Mouse (Mus musculus) urinary bladder, postnatal 14 days (tissue): ENCODE measurements around the gene Filip1.
A peak's percentile ranks its signal among the peaks of the same experiment; 100 is the strongest.

Experiments used
- DNase-seq: peaks from one replicate; pipeline ENCODE4 v3.0.0; 2021; ENCODE audit warnings: low spot score

The Filip1 gene

DNA sequence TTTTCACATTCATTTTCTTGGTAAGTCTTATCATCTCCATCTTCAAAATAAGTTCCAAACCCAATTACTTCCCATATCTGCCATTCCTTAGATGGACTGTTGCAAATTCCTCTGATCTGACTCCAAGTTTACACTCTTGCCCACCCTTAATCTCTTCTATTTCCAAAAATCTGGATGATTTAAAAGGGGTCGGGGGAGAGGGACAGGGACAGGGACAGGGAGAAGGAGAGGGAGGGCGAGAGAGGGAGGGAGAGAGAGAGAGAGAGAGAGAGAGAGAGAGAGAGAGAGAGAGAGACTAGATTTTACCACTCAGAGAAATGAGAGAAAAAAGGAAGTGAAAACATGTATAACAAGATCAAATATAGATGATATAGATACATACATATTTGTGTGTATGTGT lies 188.8 kb downstream of the Filip1 start:
- no peak for DNase-seq

DNA sequence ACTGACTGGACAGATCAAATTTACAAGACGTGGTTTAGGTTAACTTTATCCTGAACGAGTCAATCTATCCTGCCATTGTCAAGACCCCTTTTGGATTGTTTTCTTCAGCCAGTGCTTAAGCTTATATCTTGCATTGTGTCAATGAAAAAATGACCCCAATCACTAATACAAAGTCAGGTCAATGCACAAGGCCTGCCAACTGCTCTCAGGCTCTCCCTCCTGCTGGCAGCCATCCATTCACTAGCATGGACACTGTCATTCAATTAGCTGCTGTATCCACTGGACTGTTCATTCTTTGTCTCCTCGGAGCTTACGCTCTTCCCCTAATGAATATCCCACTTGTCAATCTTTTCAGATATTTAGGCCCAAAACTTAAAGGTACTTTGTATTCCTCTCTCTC lies 189.2 kb downstream of the Filip1 start:
- no peak for DNase-seq

DNA sequence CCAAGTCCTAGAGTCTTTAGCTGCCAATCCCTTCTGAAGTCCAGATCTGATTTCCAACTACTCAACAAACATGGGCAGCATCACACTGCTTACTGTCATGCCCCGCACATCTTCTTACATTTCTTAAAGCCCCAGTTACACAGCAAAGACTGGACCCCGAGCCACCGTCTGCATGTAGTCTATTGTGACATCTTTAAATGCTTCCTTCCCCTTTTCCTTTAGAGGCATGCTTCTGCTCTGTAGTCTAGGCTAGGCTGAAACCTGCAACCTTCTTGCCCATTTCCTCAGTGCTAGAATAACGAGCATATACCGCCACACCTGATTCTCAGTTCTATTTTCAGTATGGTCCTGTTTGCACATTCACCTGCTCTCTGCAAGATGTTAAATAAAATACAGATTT lies 196.2 kb downstream of the Filip1 start:
- no peak for DNase-seq

DNA sequence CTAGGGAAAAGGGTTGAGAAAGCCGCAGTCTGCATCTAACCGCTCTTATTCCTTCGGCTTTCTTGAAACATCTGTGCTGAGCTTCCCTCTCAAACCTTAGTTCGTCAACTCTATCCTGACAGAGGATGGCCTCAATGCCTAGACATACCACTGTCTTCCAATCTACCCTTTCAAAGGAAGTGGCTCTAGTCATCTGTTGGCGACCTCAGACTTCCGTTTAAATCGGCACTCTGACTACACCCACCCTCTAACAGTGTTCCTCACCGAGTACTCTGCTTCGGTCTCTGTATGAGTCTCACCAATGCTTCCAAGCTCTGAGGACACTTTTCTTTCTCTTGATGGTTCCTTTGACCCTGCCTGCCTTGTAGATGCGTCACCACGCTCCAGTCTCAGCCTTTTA lies 196.6 kb downstream of the Filip1 start:
- no peak for DNase-seq

DNA sequence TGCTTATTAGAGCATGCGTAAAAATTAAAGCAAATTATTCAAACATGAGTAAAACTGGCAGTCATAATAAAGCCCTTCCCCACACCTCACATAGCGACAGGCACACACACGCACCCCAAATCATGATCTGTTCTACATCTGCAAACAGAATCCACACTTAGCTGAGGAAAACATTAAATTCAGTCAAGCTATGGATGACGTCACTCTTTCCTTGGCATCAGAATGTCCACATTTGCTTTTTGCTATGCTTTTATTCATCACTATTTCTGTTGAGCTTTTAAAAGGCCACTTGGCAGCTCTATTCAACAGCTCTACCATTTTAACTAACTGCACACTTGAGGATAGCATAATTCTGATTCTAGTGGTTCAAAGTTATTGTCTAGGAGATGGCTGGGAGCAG lies 198.1 kb downstream of the Filip1 start:
- no peak for DNase-seq

DNA sequence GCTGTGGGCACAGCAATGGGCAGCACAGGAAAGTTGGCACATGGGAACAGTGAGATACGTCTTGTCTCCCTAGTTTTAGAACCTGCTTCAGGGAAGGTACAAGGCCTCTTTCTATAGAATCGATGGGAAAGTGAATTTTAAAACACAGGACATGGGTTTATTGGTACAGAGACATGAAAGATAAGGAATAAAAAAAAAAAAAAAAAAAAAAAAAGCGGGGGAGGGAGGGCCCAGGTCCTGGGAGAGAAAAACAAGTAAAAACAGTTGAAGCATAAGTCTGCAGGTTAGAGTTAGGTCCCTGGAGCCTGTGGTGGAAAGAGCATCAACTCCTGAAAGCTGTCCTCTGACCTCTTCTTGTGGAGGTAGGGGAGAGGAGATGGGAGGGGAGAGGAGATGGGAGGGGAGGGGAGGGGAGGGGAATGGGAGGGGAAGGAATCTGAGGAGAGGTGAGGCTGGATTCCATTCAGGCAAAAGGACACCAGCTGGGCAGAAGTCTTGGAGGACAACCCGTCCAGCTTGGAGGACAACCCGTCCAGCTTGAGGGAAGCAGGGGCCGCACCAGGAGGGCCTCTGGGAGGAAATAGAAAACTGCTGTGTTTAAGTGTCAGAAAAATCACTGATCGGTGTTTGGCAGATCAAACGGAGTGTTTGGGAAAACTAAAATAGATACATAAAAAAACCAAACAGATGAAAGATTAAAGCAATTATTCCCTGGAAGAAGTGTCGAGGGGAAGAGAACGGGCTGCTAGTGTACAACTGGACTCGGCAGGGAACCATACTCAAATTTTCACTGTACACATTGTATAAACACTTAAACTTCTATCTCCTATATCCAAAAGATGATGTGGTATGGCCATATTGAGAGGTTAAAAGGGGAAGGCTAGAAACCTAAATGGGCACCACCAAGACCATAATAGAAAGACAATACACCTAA lies 201.4 kb downstream of the Filip1 start:
- no peak for DNase-seq

DNA sequence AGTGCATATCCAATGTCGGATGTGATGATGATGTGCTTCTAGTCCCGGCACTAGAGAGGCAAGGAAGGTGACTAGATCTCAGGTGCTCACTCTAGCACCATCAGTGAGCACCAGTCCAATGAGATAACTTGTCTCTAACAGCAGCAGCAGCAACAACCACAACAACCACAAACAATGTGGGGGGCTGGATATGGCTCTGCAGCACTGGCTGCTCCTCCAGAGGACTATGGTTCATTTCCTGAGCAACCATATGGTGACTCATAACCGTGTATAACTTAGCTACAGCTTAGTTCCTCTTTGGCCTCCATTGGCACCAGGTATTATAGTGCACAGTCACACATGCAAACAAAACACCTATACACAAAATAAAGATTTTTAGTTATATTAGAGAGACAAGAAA lies 202.1 kb downstream of the Filip1 start:
- DNase-seq: no peak

DNA sequence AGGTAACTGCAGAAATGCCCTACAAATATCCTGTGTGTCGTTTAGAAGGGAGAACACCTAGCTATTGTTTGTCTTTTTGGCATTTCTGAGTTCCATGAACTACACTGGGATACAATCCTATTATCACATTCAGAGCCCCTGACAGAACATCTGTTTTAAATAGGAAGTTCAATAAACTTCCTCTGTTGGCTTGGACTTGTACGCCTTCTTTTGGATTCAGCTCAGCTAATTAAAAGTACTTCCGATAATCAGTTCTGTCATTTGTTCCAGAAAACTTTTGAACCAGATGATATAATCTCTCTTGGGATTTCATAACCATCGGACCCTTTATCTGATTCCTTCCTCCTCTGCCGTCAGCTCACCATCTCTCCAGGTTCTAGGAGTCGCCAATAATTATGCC lies 203.2 kb downstream of the Filip1 start:
- DNase-seq: no peak

DNA sequence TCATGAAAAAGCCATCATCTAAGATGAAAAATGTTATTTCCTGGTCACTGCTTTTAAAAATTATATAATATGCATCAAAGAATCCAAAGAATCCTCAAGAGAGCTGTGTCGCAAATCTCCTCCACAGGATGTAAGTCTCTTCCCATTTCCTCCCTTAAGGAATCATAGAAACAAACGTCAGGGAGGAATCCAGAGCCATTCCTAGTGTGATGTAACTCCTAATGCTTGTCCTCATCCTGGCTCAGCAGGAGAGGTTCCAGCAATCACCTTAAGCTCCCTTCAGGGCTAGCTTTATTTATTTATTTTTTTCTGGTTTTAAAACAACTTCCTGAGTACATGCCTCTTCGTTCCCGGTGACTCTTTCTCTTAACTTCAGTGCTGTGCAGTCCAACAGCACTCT lies 205.5 kb downstream of the Filip1 start:
- no peak for DNase-seq

DNA sequence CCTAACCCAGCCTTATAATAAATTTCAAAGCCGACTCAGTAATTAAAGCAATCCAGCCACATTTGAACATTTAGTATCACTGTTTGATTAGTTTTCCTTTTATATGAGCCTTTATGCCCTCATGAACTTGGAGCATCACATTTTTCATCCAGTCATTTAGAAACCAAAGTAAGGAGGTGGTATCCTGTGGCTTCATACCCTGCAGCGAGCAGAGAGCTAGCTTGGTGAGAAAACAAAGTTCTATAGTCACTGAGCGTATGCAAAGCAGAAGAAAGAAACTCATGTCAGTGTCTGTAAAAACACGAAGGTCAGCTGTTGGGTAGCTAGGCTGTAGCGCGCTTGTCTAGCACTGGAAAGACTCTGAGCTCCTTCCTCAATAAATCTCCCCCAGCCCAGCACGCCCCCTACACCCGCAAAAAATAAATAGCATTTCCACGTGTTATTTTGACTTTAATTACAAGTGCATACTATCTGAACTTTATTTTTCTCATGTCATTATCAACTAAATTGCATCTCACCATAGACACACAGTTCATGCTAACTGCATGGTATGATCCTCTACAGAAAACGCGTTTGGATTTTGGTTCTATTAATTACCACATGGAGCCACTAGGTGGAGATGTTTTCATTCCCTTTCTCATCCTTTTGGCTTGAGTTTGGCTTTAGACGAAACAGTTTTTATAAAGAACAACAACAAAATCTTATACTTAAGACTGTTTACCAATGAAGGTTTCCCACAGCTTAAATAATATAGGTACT lies 206.2 kb downstream of the Filip1 start:
- DNase-seq: no peak

DNA sequence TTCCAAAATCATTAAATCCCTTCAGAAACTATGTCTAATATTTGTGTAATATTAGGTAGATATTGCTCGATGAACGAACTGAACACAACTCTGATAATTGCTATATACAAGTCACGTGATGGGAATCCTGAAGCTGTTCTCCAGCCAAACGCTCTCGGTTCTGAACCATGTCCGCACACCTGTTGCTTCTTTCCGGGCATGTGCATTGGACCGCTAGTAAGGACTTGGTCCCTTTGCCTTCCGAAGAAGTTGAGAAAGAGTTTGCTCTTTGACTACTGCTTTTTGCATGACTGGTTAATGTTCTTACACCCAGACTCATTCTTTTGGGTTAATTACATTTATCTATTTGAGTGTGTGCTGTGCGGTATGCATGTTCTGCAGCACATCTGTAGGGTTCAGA lies 207.2 kb downstream of the Filip1 start:
- no peak for DNase-seq

DNA sequence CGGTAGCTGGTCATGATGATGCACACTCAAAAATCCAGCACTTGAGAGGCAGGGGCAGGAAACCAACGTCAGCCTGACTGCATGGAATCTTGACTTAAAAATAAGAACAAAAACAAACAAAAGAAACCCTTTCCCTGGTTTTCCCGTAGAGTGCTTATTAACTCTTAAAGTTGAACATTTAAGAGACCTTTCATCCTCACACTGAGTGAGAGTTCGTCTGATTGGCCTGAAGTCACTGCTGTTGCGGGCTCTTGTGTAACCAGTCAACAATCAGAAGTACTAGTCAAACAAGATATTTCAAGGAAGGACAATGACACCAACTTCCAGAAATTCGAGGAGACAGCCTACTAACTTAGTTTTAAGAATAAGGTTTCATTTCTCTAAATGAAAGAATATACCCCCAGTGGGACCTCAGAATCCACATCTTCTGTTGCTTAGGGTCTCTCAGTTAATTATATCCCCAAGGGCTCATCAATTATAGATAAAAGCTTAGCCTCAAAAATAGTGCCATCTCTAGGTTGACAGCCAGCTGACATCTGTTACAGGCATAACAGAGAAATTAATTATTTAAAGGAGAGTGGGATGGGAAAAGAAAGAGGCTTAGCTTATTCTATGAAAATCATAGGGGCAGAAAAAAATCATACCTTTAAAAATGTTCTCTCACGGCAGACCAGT lies 216.1 kb downstream of the Filip1 start:
- DNase-seq: no peak

DNA sequence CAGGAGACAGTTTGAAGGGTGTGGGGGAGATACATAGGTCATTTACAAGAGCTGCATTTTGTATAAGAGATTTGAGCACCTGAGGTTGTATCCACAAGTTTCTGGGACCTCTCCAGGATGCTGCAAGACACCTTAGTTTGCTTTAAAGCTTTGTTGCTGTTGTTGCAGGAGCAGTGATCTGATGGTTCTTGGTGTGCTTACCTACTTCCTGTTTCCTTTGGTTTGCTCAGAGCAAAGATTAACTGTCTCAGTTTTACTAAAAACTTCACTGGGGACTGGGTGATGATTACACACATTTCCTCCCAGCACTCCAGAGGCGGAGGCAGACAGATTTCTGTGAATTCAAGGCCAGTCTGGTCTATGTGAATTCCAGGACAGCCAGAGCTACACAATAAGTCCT lies 217.6 kb downstream of the Filip1 start:
- DNase-seq: no peak

DNA sequence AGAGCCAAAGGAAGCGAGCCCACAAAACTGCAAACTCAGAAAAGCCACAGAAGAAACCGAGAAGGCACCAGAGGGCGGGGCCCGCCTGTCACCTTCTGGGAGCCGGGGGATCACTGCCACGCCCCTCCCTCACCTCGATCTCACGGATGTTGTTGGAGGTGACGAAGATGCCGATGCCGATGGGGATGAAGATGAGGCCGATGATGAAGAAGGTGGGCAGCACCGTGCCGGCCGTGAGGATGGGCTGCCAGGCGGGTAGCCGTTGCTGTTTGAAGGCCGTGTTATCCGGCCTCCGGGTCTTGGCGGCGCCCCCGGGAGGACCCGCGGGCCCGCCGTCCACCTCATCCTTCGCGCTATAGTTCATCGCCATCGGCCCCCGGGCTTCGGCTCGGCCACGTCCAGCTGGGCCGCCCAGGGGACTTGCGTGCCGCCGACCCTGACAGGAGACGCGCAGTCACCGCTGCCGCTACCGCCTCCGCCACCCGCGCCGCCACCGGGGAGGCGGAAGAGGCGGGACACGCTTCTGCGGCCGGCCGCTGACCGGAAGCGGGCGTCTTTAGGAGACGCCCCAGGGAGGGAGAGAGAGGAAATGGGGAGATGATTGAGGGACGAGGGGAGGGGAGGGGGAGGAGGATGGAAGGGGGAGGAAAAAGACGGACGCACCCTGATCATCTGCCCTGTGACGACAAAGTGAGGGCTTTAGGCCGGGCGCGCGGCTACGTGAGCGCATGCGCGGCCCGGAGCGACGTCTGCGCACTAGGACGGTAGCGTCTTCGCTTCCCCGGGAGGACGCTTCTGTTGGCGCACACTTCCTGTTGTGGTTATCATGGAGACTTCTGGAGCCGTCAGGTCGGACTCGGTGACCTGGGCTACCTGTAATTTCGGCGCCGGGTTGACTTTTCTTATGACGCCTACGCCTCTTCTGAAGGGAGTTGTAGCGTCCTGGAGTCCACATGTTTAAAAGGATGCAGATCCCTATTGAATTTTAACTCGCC lies 219.5 kb downstream of the Filip1 start, which contains the start of gene Tmem30a:
Gene Tmem30a (minus strand): TSS at position 667 of the 995 bp plus-strand sequence.
- DNase-seq: peak; percentile 94

DNA sequence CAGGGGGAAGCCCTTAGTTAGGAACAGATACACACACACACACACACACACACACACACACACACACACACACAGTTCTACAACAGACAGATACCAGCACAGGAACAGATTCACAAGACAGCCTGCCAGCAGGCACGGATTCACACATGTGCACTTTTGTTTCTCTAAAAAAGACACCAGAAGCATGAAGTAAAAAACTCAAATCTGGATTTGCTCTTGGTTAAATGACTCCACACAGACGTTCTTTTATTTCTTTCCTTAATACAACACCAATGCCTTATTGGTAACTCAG lies 226.9 kb downstream of the Filip1 start:
- no peak for DNase-seq

DNA sequence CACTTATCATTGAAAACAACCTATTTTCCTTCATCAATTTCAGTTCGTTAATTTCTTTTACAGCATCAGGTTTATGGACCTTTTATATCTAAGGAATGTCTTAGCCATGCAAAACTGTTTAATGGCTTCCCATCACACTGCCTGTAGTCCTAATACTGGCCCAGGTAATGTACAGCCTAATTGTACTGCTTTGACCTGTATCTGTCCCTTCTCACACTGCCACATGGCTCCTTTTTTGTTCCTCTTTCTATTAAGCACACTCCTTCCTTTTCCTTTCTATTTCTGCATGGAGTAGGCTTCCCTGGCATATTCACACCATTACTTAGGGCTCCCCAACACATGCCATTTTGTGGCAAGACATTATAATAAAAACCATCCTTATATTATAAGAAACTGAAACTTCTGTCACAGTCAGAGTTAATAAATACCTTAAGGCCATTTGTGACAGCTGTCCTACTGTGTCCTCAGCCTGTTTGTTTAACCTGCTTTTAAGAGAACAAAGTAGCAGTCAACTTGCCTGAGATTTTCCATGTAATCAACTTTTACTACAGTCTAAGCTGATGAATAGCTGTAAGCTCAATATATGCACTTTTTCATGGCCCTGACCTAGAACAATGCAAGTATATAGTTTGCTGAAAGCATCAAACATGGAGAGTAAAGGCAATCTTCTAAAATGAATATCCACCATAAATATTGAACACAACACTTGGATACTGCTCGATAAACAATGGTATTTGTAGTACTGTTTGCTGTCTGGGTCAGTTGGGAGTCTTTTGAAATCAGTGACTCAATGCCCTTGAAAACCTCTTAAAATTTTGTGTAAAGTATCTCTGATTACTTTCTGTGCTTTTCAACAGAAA lies 227.5 kb downstream of the Filip1 start:
- no peak for DNase-seq

DNA sequence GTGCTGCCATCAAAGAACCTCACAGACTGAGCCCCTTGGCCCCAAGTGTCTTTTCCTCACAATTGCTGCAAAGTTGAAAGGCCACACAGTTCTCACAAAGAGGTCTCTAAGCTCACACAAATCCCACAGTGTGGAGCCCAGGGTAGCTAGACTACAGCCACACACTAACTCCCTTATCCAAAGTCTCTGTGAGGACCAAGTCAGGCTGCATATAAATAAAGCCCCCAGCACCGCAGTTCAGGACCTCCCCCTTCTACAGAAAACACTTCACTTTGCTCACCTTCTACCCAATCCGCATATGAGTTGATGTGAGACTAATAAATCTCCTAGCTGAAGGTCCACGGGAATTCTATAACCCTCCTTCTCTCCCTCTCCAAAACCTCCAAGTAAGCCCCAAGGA lies 228.2 kb downstream of the Filip1 start:
- no peak for DNase-seq

DNA sequence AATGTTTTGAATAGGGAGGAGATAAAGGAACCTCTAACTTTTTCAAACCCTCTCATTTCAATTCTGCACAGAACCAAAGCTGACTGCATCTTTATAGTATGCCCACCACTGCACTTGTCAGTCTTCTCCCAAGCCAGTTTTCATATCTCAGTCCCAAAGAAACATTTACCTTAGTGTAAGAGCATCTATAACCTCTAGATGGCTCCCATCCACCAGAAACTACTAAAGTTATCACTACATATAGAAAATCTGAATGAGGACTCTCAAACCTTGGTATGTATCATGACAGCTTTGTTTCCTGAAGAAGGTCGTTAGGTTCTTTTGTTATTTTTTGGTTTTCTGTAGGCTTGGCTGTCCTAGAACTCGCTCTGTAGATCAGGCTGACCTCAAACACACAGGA lies 233.3 kb downstream of the Filip1 start:
- DNase-seq: no peak

DNA sequence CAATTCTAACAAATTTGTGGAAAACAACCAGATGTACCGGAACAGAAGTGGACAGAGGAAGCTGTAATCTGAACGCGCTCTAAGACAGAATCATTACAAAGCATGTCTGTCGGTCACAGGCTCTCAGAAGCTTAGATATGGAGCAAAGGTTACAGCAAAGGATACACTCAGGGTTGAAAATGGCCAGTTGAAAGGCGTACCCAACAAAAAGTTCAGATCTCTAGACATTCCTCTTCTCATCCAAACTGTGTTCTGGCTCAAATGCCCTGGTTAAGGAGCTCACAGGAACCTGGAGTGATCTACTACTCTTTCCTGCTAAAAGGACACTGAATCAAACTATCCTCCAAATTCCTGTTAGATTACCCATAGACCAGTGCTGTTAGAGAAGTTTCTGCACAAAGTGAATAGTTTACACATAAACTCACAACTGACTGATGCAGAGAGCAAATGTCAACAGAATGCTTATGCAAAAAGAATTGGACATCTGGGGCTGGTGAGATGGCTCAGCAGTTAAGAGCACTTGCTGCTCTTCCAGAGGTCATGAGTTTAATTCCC lies 245.6 kb downstream of the Filip1 start:
- DNase-seq: no peak

DNA sequence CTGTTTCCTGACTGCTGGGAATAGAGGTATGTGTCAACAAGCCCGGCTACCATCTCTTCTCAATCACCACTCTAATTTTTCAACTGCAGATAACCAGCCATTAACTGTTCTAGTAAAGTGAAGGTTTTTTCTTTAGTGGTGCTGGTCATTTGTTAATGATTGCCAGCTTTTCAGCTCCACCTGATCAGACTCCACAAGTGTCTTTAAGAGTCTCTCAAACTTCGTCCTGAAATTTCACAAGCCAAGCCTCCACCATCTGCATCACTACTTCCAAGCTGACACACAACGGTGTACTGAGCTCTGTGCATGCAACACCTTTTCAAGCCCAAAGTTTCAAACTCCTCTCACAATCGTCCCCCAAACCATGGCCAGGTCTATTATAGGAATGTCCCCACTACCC lies 247.3 kb downstream of the Filip1 start:
- DNase-seq: no peak
